Mouse (Mus musculus): ENCODE measurements around the gene Tspan15. TPM values are rescaled to one million over a fixed set of nuclear protein-coding genes. Genes with fewer than 3 reads are reported as not detected.

Tspan15 gene
- polyA plus RNA-seq, 1 experiment from 2014 or later = 57.0 TPM

DNA sequence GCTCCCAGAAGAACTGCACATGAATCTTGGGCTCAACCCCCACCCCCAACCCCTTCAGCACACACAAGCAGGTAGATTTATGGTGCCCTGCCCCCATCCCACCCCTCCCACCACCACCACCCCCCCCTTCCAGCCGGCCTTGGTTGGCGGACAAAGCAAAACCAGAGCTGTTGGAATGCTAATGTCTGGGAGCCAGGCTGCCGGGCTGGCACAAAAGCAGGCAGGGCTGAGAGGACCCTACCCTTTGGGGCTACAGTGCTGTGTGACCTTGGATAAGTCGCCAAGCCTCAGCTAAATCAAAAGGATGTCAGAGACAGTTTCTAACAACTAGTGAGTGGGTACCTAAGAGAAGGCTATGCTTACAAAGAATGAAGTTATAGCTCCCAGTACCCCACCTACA, 93.9 kb downstream of the Tspan15 start:
- Histone ChIP-seq H3K9ac (no peak overlapping the region), H3K27me3 (replicated peaks) (peaks cover 57% of the 10 kb centered on the region), H3K4me3 (replicated peaks) (no peak overlapping the region), H3K9me3 (no peaks in the 10 kb centered on the region), H3K4me1 (replicated peaks) (peaks cover 7% of the 10 kb centered on the region), H3K4me2 (replicated peaks) (no peak overlapping the region), H3K27ac (no peak overlapping the region), H3K36me3 (no peaks in the 10 kb centered on the region)
- ATAC-seq = no peak
- WGBS = 17% methylated on average over 4 of the region's 4 CpGs

DNA sequence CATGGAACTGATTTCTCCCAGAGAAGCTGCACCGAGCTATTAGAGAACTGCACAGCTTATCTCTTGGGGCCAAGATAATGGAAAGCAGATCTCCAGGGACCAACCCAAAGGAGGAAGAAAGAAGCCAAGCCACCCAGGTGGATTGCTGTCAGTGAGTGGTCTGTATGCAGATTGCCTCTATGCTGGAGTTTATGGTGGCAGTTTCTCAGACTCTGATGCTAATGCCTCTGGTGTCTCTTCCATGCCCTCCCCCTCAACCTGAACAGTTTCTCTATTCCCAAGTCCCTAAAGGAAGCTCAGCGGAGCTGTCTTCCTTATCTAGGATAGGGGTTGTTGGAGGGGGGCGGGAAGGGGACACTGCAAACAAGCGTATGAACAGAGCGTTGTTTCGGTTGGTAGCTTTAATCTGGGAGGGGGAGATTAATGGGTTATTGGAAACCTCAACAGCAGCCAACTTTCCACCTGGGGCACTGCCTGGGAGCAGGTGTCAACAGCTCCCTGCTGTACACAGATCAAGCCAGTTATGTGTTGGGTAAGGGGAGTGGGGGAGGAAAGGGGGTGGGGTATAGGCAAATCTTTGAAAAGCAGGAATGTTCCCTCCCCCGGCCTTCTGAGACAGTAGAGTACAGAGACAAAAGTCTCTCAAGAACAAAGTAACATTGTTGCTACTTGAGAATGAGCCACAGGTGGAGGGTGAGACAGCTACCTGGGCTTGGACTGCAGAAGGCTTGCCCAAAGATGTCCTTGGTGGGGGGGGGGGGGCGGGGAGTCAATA, 95.2 kb downstream of the Tspan15 start:
- WGBS = 5% methylated on average over 8 of the region's 8 CpGs
- peaks cover 7% of the 10 kb centered on the region for H3K4me1 ChIP-seq (replicated peaks)
- H3K36me3 ChIP-seq = no peaks in the 10 kb centered on the region
- no peak overlapping the region for H3K9ac ChIP-seq
- H3K4me2 ChIP-seq (replicated peaks) = no peak overlapping the region
- peaks cover 69% of the 10 kb centered on the region for H3K27me3 ChIP-seq (replicated peaks)
- ATAC-seq = no peak
- H3K27ac ChIP-seq = no peak overlapping the region
- H3K4me3 ChIP-seq (replicated peaks) = no peak overlapping the region
- no peaks in the 10 kb centered on the region for H3K9me3 ChIP-seq

Other genes with a start within 250 kb of the Tspan15 start
- gene Neurog3, start 98.2 kb downstream of the Tspan15 start, polyA plus RNA-seq (2015; fragmentation: Nextera tagmentation; extraction: Ambion mirVana) = 11.4 and 11.8 TPM in 2 replicates
- gene Fam241b, start 87.3 kb downstream of the Tspan15 start, polyA plus RNA-seq (2015; fragmentation: Nextera tagmentation; extraction: Ambion mirVana) = 34.0 and 34.6 TPM in 2 replicates
- gene Tacr2, start 21.2 kb upstream of the Tspan15 start, polyA plus RNA-seq (2015; fragmentation: Nextera tagmentation; extraction: Ambion mirVana) = 0.44 and 0.72 TPM in 2 replicates
- 27.0 and 27.1 TPM in 2 replicates for gene Hk1, start 148.7 kb upstream of the Tspan15 start, polyA plus RNA-seq (2015; fragmentation: Nextera tagmentation; extraction: Ambion mirVana)
- 28.5 and 35.1 TPM in 2 replicates for gene Hkdc1, start 191.2 kb upstream of the Tspan15 start, polyA plus RNA-seq (2015; fragmentation: Nextera tagmentation; extraction: Ambion mirVana)
- 0.57 and 0.77 TPM in 2 replicates for gene 4930507D05Rik, start 218.2 kb upstream of the Tspan15 start, polyA plus RNA-seq (2015; fragmentation: Nextera tagmentation; extraction: Ambion mirVana)
- 31.2 and 33.3 TPM in 2 replicates for gene Supv3l1, start 218.5 kb upstream of the Tspan15 start, polyA plus RNA-seq (2015; fragmentation: Nextera tagmentation; extraction: Ambion mirVana)